Mouse (Mus musculus): ENCODE measurements around the gene Phldb1.

DNA sequence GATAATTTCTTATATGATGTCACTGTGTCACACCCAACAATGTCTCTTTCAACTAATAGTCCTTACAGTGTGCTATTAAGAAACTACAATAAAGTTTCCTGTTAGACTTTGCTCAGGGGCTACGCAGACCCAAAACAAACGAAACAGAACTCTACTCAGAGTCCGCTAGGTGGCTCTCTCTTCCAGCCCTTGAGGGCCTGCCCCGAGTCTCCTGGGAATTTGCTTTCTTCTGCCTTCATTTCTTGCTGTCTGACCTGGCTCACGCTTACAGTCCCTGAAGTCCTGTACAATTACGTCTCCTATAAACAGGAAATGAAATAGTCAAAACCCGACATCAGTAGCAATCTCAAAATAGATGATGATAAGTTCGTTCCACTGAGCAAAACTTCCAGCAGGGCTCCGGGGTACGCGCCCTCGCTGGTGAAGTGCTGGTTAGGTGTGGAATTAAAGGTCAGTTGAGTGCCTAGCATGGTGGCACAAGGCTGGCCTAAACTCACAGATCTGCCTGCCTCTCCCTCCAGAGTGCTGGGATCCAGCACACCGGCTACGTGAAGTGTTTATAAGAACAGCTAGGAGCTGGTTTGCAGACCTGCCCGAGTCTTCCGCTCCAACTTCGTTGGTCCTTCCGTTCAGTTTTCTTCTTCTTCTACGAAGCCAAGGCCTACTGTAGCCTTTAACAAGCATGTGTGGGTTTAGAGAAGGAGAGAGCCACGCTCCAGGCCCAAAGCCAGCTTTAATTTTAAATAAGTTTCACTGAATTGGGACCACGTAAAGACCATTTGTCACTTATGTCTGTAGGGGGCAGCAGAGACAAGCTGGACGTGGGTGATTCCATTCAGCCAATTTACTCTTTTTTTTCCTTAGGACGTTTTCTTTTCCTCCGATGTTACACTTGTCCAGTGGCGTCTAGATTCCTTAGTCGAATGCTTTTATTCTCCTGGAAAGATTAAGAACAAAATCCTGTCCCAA is 79.6 kb downstream of the Phldb1 start:
- peak; percentile 38 for TF ChIP-seq CTCF (IDR thresholded peaks at IDR 0.05; ENCODE audit: insufficient read depth, low read depth, low read length)
- no peak for TF ChIP-seq POLR2A (IDR thresholded peaks at IDR 0.05; ENCODE audit: insufficient read depth, low read depth, low read length)
